Mouse (Mus musculus) B cell, adult 2 months (primary cell): Measurements from ENCODE around the gene Schip1.

ENCODE experiments used
- DNase-seq, 2 experiments: peaks; one replicate each; pipeline ENCODE4 v3.0.0; 2022

The Schip1 gene

GRCm38 (mm10) chr3:68567581-68567980 is 503.0 kb downstream of the Schip1 start:
- DNase-seq: no peak

GRCm38 (mm10) chr3:68568149-68568548 is 503.5 kb downstream of the Schip1 start:
- no peak for DNase-seq

- no peak for DNase-seq
Observed at GRCm38 (mm10) chr3:68568716-68569115, 504.1 kb downstream of the Schip1 start.

DNA sequence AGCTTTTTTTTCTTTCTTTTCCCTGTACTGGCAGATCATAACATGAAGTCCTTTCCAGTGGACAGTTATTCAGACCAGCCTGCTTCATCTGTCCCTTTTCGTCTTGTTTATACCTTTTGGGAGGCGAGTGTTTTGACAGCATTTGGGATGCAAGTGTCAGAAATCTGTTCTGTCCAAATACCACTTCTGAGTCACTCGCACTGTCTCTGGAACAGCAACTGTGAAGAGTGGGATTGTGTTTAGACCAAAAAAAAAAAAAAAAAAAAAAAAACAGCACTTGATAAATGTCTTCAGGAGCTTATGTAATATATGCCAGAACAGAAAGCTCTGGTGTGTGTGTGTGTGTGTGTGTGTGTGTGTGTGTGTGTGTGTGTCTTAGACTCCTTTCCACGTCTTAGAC is 505.7 kb downstream of the Schip1 start:
- no peak for DNase-seq

DNA sequence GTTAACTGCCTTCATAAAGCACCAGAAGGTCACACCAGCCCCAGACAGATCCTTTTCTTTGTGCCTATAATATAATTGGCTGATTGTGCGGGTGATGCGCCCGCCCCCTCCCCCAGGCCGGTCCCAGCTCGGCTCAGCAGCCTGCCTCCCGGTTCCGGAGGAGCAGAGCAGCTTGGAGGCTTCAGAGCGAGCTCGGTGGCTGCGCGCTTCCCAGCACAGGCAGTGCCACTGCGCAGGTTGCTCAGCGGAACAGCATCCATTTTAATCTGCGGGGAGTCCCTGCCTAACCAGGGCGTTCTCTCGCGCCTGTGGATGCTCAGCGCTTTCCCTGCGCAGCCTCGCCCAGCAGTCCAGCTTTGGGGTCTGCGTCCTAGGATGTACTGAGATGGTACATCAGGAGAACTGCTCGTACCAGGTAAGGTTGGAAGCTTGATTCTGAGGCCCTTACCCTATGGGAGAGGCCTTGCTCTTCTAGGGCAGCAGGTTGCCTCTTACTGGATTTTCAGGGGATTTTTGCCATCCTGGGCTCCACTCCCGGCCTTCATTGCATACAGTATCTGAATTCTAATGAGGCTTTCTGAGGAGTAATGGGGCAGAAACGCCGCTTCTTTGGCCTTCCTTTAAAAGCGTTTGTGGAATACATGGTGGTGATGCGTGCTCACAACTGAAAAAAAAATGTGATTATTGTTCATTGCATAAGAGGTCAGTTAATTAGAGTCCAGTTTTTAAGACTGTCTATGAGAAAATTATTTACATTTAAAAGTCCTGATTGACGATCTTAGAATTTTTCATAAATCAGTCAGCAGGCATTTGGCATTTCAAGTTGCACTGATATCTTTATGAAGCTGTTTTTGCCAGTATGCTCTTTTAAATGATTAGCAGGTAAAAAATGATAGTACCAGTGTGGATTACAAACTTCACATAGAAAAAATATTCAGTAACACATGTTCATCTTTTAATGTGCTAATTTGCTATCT is 507.9 kb downstream of the Schip1 start:
- DNase-seq: no peak

- DNase-seq: no peak
Observed at GRCm38 (mm10) chr3:68573226-68573624, 508.6 kb downstream of the Schip1 start.

GRCm38 (mm10) chr3:68574097-68574496 is 509.5 kb downstream of the Schip1 start:
- DNase-seq: no peak

- DNase-seq: no peak
Observed at GRCm38 (mm10) chr3:68574565-68574964, 510.0 kb downstream of the Schip1 start.

DNA sequence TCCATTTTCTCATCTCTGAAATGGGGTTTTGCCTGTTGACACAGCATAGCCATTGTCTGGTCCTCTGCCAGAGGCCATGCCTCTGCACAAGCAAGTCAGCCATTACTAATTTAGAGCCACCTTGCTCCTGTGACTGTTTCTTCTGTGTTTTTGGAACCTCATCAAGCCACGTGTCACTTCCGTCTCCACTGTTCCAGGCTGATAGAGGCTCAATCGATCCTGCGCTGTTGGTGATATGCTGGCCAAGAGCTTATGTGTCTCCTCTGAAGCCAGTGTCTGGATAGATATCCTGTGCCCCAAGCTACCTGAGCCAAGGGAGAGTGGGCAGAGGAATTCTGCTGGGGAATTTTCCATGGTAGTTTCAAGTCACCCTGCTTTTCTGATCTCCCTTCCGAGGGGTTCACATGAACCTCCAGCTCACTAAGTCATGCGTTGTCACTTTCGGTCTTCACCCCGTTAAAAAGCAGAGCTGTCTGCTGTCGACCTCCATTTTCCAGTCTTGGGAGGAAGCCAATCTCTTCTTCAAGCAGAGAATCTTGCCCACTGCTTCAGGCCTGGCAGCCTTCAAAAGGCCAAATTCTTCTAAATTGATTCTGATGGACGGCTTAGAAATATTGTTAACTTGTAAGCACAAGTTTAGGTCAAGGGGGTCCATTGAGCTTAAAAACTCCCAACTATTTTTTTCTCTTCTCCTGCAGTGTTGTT is 511.2 kb downstream of the Schip1 start:
- no peak for DNase-seq

- no peak for DNase-seq
Observed at GRCm38 (mm10) chr3:68576431-68576830, 511.8 kb downstream of the Schip1 start.

GRCm38 (mm10) chr3:68576948-68577347 is 512.3 kb downstream of the Schip1 start:
- no peak for DNase-seq

- no peak for DNase-seq
Observed at GRCm38 (mm10) chr3:68581591-68581990, 517.0 kb downstream of the Schip1 start.

DNA sequence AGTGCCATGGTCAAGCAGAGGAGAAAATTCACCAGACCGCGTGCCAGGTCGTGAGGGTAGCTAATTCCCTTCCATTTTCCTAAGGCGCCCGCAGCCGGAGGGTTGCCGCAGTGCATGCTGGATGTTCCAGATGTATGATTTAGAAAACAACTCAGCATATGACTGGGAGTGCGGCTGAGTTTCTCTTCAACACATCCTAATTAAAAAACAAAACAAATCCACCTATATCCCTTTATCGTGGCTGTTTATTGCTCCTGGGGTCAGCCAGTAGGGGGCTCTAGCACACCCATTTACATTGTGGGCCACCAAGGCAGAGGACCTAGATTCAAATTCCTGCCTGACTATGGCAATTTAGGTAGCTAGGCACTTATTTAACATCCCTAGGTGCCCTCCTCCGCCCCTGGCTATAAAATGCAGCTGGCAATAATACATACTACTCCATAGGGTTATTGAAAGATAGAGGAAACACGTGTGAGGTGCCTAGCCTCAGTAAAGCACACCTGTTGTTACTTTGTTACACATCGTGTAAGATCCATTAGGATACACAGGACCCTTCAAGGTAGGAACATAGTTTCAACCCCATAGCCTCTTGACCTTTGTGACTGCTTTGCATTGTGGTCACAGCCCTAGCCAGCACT is 517.6 kb downstream of the Schip1 start:
- peak; percentile 14 to 18 for DNase-seq

DNA sequence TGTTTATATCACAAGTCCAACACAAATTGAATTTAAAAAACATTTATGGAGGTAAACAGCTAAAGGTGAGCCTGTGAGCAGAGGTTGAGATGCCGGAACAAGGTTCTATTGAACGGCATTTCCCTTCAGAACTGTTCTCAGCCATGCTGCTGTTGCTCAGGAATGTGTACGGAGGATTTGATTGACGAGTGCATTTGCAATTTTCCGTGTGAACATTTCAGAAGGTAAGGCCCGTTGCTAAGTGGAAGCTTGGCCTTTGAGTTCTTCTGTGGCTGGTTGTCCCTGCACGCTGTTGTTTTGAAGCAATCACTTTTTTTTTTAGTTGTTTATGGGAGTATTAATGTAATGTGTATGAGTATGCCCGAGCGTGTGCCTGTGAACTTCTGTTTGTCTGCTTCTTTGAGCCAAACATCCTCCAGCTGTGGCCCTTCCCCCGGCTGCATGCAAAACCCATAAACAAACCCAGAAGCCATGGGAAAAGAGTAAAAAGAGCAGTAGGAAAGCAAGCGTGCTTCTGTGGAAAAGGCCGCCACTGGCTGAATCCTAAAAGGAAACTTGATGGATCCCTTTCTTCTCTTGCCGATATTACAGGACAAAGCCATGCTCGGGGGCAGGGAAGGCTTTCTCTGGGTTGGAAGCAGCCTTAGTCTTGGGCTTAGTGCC is 518.6 kb downstream of the Schip1 start:
- no peak for DNase-seq

- DNase-seq: no peak
Observed at GRCm38 (mm10) chr3:68583771-68584511, 519.3 kb downstream of the Schip1 start.

- DNase-seq: no peak
Observed at GRCm38 (mm10) chr3:68585213-68585612, 520.6 kb downstream of the Schip1 start.

DNA sequence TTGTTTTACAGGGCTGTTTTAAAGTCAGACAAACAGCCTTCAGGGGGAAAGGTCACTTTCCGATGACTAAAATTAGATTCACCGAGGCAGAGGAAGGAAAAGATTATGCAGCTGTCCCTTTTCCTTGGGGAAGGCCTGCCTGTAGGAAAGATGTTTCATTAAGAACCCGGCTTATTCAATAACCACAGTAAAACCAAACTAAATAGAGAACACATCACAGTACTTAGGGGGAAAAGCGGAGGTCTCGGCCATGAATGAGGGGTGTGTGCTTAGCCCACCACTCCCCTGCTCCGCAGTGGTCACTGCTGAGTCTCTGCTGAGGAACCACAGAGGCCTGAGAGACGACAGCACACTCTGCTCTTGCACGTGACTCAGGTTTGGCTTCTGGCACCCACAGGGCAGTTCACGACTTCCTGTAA is 522.1 kb downstream of the Schip1 start:
- no peak for DNase-seq

- DNase-seq: no peak
Observed at GRCm38 (mm10) chr3:68587567-68588245, 523.1 kb downstream of the Schip1 start.

- DNase-seq: no peak
Observed at GRCm38 (mm10) chr3:68589220-68589840, 524.7 kb downstream of the Schip1 start.

DNA sequence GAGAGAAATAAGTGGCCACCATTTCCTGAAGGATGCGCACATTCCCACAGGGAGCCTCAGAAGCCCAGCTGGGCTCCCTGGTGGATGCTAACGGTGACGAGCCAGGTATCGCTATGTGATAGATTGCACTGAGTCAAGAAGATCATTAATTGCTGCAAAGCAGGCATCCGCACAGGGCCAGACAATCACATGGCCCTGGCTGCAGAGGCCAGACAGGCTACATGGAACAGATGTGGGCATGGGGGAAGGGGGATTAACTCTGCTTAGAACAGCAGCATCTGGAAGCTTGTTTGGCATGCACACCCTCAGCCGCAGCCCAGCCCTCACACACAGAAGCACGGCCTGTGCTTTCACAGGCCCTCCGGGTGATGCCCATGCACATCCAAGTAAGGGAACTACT is 525.8 kb downstream of the Schip1 start:
- DNase-seq: no peak

DNA sequence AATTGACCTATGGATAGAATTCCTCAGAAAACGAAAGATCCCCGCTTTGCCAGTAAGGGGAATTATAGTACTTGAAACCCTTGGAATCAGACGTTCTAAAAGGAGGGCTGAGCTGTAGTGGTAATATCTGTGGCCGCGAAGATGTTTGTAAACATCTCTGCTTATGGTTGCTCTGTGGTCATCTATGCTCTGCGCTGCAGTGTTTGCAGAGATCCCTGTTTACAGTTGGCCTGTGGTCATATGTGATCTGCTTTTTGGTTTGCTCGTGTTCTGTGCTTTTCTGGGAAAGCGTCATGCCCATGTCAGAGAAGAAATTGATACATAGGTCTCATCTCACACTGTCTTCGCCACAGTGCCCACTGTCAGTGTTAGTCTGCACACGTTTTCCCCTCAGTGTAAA is 528.0 kb downstream of the Schip1 start:
- no peak for DNase-seq
